ENCODE assay signal across 27 mouse cellular contexts in the genomic region with DNA sequence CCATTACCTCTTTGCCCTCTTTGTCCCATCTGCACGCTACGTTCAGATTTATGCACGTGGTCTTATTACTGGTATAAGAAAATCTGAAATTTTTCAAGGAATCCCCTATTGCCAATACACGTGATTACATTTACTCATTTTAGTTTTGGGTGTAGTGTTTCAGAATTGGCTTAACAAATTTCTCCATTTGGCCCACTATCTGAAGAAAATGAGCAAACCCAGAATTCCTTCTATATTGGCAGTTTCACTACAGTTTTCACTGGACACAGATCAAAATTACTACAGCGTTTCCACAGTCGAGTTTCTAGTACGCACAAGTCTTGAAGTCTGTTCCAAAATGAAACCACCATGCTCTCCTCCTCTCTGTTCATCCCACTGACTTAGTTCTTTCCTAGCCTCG.
DNase-seq lines count a peak whose midpoint lies in the region; ATAC-seq and TF ChIP-seq lines count a peak whose summit lies in the region.
"Had no signal": no experiment of that assay in that cellular context is flagged by ENCODE, and none has a peak within 500 bp of the region (broad histone marks: within the 10 kb centered on the region; RNA-seq: fewer than 3 reads in every experiment).

No protein-coding gene starts in this region.

- 0 out of 2 replicates have a peak, but pooled peaks cover 6% of the 10 kb centered on the region for H3K36me3 ChIP-seq in embryonic facial prominence, embryonic 14.5 days (ENCODE audit: control insufficient read depth, insufficient read depth, low read length)
- H3K36me3 ChIP-seq in embryonic facial prominence, embryonic 10.5 days (replicated peaks), result peaks cover 7% of the 10 kb centered on the region
- no peaks in the 10 kb centered on the region for H3K36me3 ChIP-seq in limb, embryonic 14.5 days (ENCODE audit: control insufficient read depth, insufficient read depth, low read length)
- H3K36me3 ChIP-seq in limb, embryonic 10.5 days, result peaks cover 5% of the 10 kb centered on the region
- H3K36me3 ChIP-seq: embryonic facial prominence, embryonic 12.5 days; embryonic facial prominence, embryonic 15.5 days; forebrain, embryonic 15.5 days had no signal

- peak; percentile 56 for DNase-seq in embryonic facial prominence, embryonic 14.5 days (ENCODE audit: low spot score)
- DNase-seq in embryonic facial prominence, embryonic 10.5 days (ENCODE audit: low spot score), result no peak
- DNase-seq in limb, embryonic 14.5 days (ENCODE audit: low spot score), result peak; percentile 29
- DNase-seq in limb, embryonic 10.5 days (ENCODE audit: low spot score), result no peak
- peak; percentile 35 for DNase-seq in adipocyte (ENCODE audit: low spot score)
- DNase-seq in skeletal muscle tissue, adult 2 months (ENCODE audit: low read depth, low spot score), result peak; percentile 40
- DNase-seq in urinary bladder, postnatal 10 days (ENCODE audit: low spot score), result no peak
- DNase-seq: adrenal gland, adult 2 months; adrenal gland, postnatal 10 days; adrenal gland, postnatal 25 days; B cell, adult 2 months; cerebellum, adult 11-12 months; cerebellum, adult 2 months; cerebellum, adult 9-11 months; cerebellum, postnatal 14 days; cerebellum, postnatal 36 days; embryo, embryonic 11 days had no signal

- no peak overlapping the region for H3K4me3 ChIP-seq in embryonic facial prominence, embryonic 14.5 days (ENCODE audit: low read depth, low read length)
- no peak overlapping the region for H3K4me3 ChIP-seq in embryonic facial prominence, embryonic 10.5 days
- H3K4me3 ChIP-seq in limb, embryonic 14.5 days (replicated peaks; ENCODE audit: low read length), result no peak overlapping the region
- H3K4me3 ChIP-seq in limb, embryonic 10.5 days, result no peak overlapping the region
- H3K4me3 ChIP-seq: embryonic facial prominence, embryonic 12.5 days; embryonic facial prominence, embryonic 15.5 days; erythroblast, embryonic 14.5 days; forebrain, embryonic 10.5 days; forebrain, embryonic 13.5 days; forebrain, embryonic 15.5 days had no signal

- WGBS in embryonic facial prominence, embryonic 14.5 days, result 68% methylated on average over 8 of the region's 8 CpGs
- 92% methylated on average over 8 of the region's 8 CpGs for WGBS in embryonic facial prominence, embryonic 10.5 days
- 80% methylated on average over 8 of the region's 8 CpGs for WGBS in limb, embryonic 14.5 days
- 87% methylated on average over 8 of the region's 8 CpGs for WGBS in limb, embryonic 10.5 days

- H3K9ac ChIP-seq in embryonic facial prominence, embryonic 14.5 days (ENCODE audit: low read depth, low read length), result no peak overlapping the region
- H3K9ac ChIP-seq in limb, embryonic 14.5 days (ENCODE audit: low read depth, low read length, severe bottlenecking), result no peak overlapping the region
- H3K9ac ChIP-seq: embryonic facial prominence, embryonic 12.5 days; embryonic facial prominence, embryonic 15.5 days; forebrain, embryonic 13.5 days; forebrain, embryonic 15.5 days had no signal

- H3K4me2 ChIP-seq in embryonic facial prominence, embryonic 14.5 days (ENCODE audit: low read depth, low read length), result no peak overlapping the region
- H3K4me2 ChIP-seq in limb, embryonic 14.5 days (replicated peaks; ENCODE audit: low read depth, low read length, severe bottlenecking), result no peak overlapping the region
- H3K4me2 ChIP-seq: embryonic facial prominence, embryonic 12.5 days; embryonic facial prominence, embryonic 15.5 days; forebrain, embryonic 13.5 days; forebrain, embryonic 15.5 days had no signal

- H3K9me3 ChIP-seq in embryonic facial prominence, embryonic 14.5 days (ENCODE audit: control insufficient read depth, low read length), result no peaks in the 10 kb centered on the region
- H3K9me3 ChIP-seq in embryonic facial prominence, embryonic 10.5 days, result no peaks in the 10 kb centered on the region
- H3K9me3 ChIP-seq in limb, embryonic 14.5 days (ENCODE audit: control insufficient read depth, low read length), result no peaks in the 10 kb centered on the region
- no peaks in the 10 kb centered on the region for H3K9me3 ChIP-seq in limb, embryonic 10.5 days (replicated peaks)
- H3K9me3 ChIP-seq: embryonic facial prominence, embryonic 12.5 days; embryonic facial prominence, embryonic 15.5 days; forebrain, embryonic 10.5 days; forebrain, embryonic 13.5 days; forebrain, embryonic 15.5 days had no signal

- TF ChIP-seq POLR2A in limb, embryonic 14.5 days (IDR thresholded peaks at IDR 0.05; ENCODE audit: borderline replicate concordance, extremely low read depth, insufficient read depth, insufficient read length), result no peak

- peaks cover 13% of the 10 kb centered on the region for H3K4me1 ChIP-seq in embryonic facial prominence, embryonic 14.5 days (ENCODE audit: control insufficient read depth, insufficient read depth, low read length)
- H3K4me1 ChIP-seq in embryonic facial prominence, embryonic 10.5 days, result peaks cover 5% of the 10 kb centered on the region; the same call in 1 of the 2 replicates
- peaks cover 15% of the 10 kb centered on the region for H3K4me1 ChIP-seq in limb, embryonic 14.5 days (ENCODE audit: control insufficient read depth, insufficient read depth, low read length)
- peaks cover 12% of the 10 kb centered on the region for H3K4me1 ChIP-seq in limb, embryonic 10.5 days
- H3K4me1 ChIP-seq: forebrain, embryonic 10.5 days; forebrain, embryonic 13.5 days had no signal

- H3K27ac ChIP-seq in embryonic facial prominence, embryonic 14.5 days (replicated peaks; ENCODE audit: low read depth, low read length), result peak overlapping the region; percentile 40; the same call in 1 of the 2 replicates
- H3K27ac ChIP-seq in embryonic facial prominence, embryonic 10.5 days (replicated peaks), result no peak overlapping the region
- H3K27ac ChIP-seq in limb, embryonic 14.5 days (replicated peaks; ENCODE audit: low read depth, low read length), result no peak overlapping the region
- H3K27ac ChIP-seq in limb, embryonic 10.5 days, result no peak overlapping the region
- H3K27ac ChIP-seq: embryonic facial prominence, embryonic 12.5 days; embryonic facial prominence, embryonic 15.5 days; forebrain, embryonic 10.5 days; forebrain, embryonic 13.5 days; forebrain, embryonic 15.5 days had no signal

- no peak for ATAC-seq in embryonic facial prominence, embryonic 14.5 days (ENCODE audit: low read depth)
- ATAC-seq in limb, embryonic 14.5 days (ENCODE audit: low FRiP score, low read depth), result no peak
- ATAC-seq in cerebellum, adult (ENCODE audit: insufficient number of reproducible peaks, low FRiP score, low TSS enrichment), result no peak
- ATAC-seq: activated CD4-positive, CD25-positive, alpha-beta regulatory T cell, adult 4 months; CD4-positive, CD25-positive, alpha-beta regulatory T cell, adult 4 months; forebrain, embryonic 13.5 days; forebrain, embryonic 15.5 days; Patski had no signal

- H3K27me3 ChIP-seq in embryonic facial prominence, embryonic 14.5 days (replicated peaks; ENCODE audit: control insufficient read depth, insufficient read depth, low read length), result no peaks in the 10 kb centered on the region
- H3K27me3 ChIP-seq in embryonic facial prominence, embryonic 10.5 days (replicated peaks; ENCODE audit: low read depth, poor library complexity, severe bottlenecking), result no peaks in the 10 kb centered on the region
- H3K27me3 ChIP-seq in limb, embryonic 14.5 days (ENCODE audit: control insufficient read depth, insufficient read depth, low read length), result no peaks in the 10 kb centered on the region
- no peaks in the 10 kb centered on the region for H3K27me3 ChIP-seq in limb, embryonic 10.5 days (ENCODE audit: low read depth, poor library complexity, severe bottlenecking)
- H3K27me3 ChIP-seq: embryonic facial prominence, embryonic 12.5 days; embryonic facial prominence, embryonic 15.5 days; forebrain, embryonic 13.5 days; forebrain, embryonic 15.5 days; Patski had no signal

Comparison
In these comparisons a context has a peak if more than half of its experiments do, and no peak if none do; other contexts are left out.
1. DNase-seq: peak in embryonic facial prominence, embryonic 14.5 days (single experiment), limb, embryonic 14.5 days (single experiment), adipocyte (single experiment) and skeletal muscle tissue, adult 2 months (single experiment); none in embryonic facial prominence, embryonic 10.5 days (single experiment), limb, embryonic 10.5 days (single experiment) and urinary bladder, postnatal 10 days (single experiment).